Mouse (Mus musculus) layer of hippocampus, adult 2 months (tissue): Measurements from ENCODE around the gene Map4k4. TPM values are rescaled to one million over a fixed set of nuclear protein-coding genes. Genes with fewer than 3 reads are reported as not detected.

Source experiments
- DNase-seq, 2 experiments: peaks; one replicate each; pipeline ENCODE4 v3.0.0; 2022; ENCODE audit warnings: low spot score in 2 of 2
- H3K27ac ChIP-seq: fragments of 200-600 bp; 2 replicates; pipeline ENCODE4 v1.8.1; 2022
- H3K4me3 ChIP-seq: fragments of 200-600 bp; 2 replicates; pipeline ENCODE4 v1.8.1; 2022; ENCODE audit warnings: mild to moderate bottlenecking
- CTCF ChIP-seq: fragments of 200-600 bp; conservative IDR thresholded peaks from 2 replicates; pipeline ENCODE4 v1.8.1; 2022; ENCODE audit warnings: antibody characterized with exemption, mild to moderate bottlenecking, moderate library complexity
- total RNA-seq, 2 experiments: library from RNA; stranded (reverse); gene quantifications; 2 replicates each; pipeline ENCODE4 v1.2.3; 2021

Gene Map4k4
- total RNA-seq, 2 experiments from 2014 or later: 134 to 145 TPM

DNA sequence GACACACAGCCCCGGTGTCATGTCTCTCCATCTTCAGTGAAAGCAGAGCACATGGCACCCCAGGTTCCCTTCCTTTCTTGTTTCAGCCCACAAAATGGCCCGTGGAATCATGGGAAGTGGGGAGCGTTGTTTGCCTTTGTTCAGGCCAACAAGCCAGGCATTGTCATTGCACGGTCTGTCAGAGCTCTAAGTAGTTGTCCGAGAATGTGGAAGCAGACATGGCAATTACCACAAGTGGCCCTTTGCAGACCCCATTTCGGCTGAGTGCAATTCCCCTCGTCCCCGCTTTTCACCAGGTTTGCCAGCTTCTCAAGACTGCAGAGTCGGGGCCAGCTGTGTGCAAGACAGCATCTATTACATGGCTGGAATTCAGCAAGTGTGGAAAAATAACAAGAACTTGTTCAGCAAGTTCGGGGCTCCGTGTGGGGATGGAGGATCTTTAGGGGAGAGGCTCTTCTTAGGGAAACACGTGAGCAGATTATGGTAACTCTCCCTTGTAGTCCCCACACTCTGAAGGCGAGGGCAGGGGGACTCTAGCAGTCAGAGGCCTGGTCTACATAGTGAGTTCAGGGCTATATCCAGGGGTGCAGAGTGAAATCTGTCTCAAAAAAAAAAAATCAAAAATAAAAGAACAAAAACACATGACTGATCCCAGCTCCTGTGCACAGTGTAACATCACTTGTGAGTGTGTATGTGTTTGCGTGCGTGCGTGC lies 15.8 kb upstream of the Map4k4 start:
- Histone ChIP-seq H3K27ac (no peak overlapping the region), H3K4me3 (no peak overlapping the region)
- TF ChIP-seq CTCF: no peak
- no peak for DNase-seq

DNA sequence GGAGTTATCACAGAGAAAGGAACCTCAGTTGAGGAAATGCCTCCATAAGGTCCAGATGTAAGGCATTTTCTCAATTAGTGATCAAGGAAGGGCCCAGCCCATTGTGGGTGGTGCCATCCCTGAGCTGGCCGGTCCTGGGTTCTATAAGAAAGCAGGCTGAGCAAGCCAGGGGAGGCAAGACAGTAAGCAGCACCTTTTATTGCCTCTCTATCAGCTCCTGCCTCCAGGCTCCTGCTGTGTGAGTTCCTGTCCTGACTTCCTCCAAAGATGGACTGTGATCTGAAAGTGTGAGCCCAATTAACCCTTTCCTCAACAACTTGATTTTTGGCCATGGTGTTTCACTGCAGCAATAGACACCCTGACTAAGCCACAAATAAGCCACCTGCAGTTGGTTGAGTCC lies 12.7 kb upstream of the Map4k4 start:
- no peak for DNase-seq
- H3K4me3 ChIP-seq: no peak overlapping the region
- TF ChIP-seq CTCF: no peak
- no peak overlapping the region for H3K27ac ChIP-seq

DNA sequence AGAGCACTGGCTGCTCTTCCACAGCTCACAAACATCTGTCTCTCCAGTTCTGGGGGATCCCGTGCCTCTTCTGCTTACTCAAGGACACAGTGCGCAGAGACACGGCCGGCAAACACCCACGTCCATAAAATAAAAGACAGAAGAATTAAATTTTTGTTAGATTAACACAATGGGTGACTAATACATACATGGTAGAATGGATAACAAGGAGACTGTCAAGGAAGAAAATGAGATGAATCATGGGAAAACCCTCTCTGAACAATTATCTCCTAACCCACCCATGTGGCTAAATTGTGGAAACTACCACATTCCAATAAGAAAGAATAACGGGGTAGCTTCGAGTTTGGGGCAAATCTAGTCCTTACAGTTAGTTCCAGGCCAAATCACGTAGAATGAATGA lies 11.3 kb upstream of the Map4k4 start:
- no peak overlapping the region for H3K4me3 ChIP-seq
- DNase-seq: no peak
- no peak for TF ChIP-seq CTCF
- H3K27ac ChIP-seq: no peak overlapping the region

DNA sequence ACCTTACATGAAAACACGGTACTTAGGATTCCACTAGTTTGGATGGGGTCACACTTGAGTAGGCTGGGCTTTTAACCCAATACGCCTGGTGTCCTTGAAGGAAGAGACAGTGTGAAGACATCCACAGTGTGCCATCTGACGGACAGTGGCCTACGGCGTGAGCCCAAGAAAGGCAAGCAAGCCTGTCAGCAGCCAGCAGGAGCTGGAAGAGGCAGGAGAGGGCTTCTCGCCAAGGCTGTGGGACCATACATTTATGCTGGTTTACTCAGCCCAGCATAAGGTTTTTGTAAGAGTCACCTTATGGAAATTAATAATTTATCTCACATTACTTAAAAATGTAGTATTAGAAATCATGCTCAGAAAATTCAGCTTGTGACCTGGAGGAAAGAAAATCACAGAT lies 10.7 kb upstream of the Map4k4 start:
- H3K27ac ChIP-seq: no peak overlapping the region
- DNase-seq: no peak
- TF ChIP-seq CTCF: no peak
- no peak overlapping the region for H3K4me3 ChIP-seq

DNA sequence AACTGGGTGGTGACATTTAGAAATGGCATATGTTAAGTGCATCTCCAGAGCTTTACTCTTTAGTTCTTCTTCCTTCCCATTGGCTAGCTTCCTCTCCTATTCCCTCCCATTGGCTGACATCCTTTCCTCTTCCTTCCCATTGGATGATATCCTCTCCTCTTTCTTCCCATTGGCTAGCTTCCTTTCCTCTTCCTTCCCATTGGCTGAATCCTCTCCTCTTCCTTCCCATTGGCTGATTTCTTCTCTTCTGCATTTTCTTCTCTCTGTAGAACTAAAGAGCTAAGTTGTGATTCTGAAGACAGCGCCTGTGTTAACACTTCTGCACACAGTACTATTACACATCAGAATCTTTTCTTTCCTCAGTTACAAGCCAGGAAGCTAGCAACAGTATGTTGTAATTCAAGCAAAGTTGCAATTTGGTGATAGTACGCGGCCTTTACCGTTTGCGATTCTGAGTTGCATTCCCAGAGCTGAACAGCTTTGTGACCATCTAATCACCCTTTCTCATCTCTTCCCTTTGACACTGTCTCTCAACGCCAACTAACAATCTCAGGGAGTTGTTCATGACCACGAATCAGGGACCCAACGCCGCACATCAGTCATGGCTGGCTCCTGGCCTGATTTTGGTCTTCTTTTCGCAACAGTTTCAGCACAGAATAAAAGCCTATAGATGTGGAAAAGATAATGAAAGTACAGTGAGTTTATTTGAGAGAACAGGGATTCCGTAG lies 7.4 kb upstream of the Map4k4 start:
- no peak for TF ChIP-seq CTCF
- Histone ChIP-seq H3K27ac (no peak overlapping the region), H3K4me3 (no peak overlapping the region)
- no peak for DNase-seq

DNA sequence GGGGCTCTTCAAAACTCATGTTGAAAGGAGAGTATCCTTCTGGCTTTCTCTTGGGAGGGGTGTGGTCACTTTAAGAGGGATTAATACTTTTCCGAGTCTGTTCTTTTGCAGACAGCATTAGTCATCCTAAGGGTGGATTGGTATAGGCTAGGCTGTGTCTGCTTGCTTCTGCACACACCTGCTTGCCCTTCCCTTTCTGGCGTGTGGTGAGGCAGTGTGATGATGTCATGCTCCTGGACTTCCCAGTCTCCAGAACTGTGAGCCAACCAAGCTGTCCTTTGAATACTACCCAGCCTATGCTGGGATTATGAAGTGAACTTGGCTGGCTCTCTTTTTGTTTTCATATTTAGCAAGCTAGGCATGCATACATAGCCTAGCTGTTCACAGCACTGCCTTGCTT lies 5.6 kb upstream of the Map4k4 start:
- no peak overlapping the region for H3K27ac ChIP-seq
- H3K4me3 ChIP-seq: no peak overlapping the region
- no peak for DNase-seq
- TF ChIP-seq CTCF: no peak

DNA sequence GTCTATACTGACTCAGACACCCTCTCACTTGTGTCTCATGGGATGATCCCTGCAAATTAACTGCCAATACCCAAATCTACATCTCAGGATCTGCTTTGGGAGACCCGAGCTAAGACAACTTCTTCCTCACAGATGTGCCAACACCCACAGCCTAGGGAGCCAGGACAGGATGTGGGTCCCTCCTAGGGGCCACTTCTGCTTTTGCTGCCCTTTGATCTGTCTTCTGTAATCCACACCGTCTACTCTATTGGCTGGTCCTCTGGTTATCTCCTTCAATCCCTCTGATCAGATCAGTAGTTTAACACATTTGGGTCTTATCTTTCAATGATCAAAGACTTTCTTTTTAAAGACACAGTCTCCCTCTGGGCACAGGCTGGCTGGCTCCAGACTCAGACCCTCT lies 5.2 kb upstream of the Map4k4 start:
- no peak overlapping the region for H3K4me3 ChIP-seq
- no peak for TF ChIP-seq CTCF
- DNase-seq: no peak
- no peak overlapping the region for H3K27ac ChIP-seq

DNA sequence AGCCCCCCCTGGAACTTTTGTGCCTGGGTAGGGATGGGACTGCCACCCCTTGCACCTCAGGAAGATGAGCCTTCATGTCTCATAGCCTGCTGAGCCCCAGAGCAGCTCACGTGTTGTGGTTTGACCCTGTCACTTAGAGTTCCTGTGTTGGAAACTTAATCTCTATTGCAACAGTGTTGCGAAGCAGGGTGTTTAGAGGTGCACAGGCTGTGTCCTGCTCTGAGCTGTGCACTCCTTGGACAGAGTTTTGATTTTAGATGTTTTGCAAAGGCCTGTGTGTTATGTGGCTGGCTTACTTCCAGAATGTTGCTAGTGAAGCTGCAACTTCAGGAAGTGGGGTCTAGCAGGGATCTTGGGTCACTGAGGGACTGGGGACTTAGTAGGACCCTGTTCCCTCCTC lies 4.1 kb upstream of the Map4k4 start:
- H3K4me3 ChIP-seq: no peak overlapping the region
- H3K27ac ChIP-seq: no peak overlapping the region
- no peak for DNase-seq
- no peak for TF ChIP-seq CTCF

DNA sequence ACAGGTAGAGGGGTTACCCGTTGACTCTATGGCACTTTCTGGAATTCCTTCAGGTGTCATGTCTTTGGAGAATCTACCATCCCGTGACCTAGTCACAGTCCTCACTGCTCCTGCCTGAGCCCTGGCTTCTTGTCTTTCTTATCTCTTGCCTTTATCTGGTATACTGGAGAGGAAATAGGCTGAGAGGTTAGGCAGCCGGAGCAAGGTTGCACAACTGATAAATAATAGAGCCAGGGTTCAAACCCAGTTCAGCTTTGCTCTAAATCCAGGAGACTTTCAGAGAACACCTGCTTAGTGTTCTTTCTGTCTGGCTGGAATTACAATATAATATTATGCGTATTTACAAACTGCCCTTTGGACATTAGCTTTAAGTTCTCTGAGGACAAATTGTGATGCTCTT lies 2.0 kb upstream of the Map4k4 start:
- Histone ChIP-seq H3K27ac (no peak overlapping the region), H3K4me3 (no peak overlapping the region)
- TF ChIP-seq CTCF: no peak
- no peak for DNase-seq

DNA sequence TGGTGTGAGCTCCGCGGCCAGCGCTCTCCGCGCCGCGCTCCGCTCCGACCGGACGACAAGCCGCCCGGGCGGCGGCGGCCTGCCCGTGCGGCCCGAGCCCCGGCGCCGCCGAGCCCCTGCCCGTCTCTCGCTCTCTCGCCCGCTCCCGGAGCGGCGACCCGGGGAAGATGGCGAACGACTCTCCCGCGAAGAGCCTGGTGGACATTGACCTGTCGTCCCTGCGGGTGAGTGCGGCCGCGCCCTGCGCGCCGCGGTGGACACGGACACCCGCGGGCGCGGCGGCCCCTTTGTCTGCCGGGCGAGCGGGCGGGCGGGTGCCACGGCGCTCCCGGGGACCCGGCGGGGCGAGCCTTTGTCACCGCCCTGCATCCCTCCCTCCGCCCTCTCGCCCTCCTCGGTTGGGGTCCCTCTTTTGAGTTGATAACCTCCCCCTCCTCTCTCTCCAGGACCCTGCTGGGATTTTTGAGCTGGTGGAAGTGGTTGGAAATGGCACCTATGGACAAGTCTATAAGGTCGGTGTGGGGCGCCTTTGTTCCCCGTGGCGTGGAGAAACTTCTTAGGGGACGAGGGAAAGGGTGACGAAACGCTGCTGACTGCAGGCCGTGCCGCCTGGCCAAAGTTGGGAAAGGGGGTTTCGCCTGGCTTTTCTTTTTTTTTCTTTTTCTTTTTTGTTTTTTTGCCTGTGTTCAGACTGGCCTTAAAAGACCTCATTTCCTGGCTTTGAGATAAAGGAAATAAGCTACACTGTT lies 524 bp downstream of the Map4k4 start:
- Histone ChIP-seq H3K27ac (peak overlapping the region; percentile 90), H3K4me3 (peak overlapping the region; percentile 83)
- TF ChIP-seq CTCF: no peak
- DNase-seq: no peak

DNA sequence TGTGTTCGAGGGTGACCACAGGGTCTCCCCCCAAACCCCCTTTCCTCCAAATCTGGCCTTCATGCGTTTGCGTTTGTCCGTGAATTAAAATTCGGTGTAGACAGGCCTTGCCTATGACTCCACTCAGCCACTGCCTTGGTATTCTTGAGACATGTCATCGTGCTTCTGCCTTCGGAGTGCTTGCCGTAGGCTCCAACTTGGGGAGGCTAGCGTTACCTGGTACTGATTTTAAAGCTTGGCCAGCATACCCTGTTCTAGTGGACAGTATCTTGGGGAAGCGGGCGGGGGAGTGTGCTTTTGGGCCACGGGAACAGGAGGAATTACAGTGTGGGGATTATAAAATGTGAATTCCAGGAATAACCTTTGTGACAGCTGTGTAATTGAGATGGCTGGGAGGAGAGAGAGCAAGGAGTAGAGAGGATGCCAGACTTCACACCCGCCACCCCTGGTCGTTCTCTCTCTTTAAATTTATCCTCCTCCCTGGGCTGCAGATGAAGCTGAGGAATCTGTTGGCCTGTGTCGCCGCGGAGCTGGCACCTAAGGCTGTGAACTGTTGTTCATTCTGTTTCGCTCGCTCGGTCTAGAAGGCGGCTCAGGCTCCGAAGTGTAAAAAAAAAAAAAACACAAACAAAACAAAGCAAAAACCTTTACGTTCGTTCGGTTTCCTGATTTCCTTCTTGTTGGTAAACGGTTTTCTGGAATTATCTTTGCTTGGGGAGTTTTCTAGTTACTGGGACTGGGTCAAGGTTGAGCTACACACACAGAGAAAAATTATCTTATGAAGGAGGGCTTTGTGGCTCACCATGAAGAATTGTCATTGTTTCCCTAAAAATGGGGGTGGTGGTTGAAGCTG lies 1.4 kb downstream of the Map4k4 start:
- H3K4me3 ChIP-seq: peak overlapping the region; percentile 83
- H3K27ac ChIP-seq: peak overlapping the region; percentile 90
- TF ChIP-seq CTCF: no peak
- DNase-seq: no peak

DNA sequence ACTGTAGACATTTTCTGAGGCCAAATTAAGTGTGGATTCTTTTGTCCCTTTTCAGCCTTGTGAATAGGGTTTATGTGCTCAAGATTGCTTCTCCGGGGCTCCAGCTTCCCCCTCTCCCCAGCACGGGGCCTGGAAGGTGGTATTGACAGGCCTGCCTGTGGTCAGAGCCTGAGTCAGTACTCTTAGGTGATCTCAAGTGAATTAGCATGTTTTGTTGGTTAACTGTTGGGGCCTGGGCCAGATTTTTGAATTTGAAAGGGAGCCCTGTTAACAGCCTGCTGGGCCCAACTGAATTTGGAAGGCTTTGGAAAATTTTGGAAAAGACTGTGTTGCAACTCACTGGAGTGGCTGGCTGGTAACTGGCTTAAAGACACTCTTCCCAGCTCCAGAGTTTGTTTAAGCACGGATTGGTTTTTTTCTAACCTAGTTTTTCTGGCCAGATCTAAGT lies 2.0 kb downstream of the Map4k4 start:
- peak overlapping the region; percentile 90 for H3K27ac ChIP-seq
- peak overlapping the region; percentile 83 for H3K4me3 ChIP-seq
- TF ChIP-seq CTCF: no peak
- DNase-seq: peak; percentile 40 to 44
